Mouse (Mus musculus) heart, adult 9 months (tissue): ENCODE measurements at regions not wholly inside any gene's neighbourhood (a gene's known extent, or its start where the extent isn't known, plus 50 kb on each side); places are given as distances from the start of the nearest gene placed in this dataset.

Experiments used
- DNase-seq, 2 experiments: peaks; one replicate each; pipeline ENCODE4 v3.0.0; 2022; ENCODE audit warnings: low spot score in 2 of 2

- no peak for DNase-seq
These were observed 69.5 kb upstream of the Spaca7 start for GRCm38 (mm10) chr8:12503344-12503743.

DNA sequence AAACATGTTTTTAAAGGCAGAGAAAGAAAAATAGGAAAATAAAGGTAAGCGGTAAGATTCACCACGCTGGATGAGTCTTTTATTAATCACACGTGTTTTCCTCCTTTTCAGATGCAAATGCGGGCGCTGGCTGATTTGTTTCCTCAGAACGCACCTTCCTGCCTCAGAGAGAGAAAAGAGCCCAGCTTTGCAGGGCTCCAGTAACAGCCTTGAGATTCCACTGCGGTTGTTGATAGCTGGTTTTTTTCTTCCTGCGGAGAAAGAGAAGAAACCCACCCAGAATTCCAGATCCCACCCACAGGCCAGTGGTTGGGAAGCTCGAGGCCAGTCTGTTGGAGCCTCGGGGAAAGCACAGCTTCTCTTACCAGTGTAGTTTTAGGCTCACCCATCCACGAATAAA, 68.6 kb upstream of the Spaca7 start:
- no peak for DNase-seq

GRCm38 (mm10) chr8:12504777-12505176, 68.1 kb upstream of the Spaca7 start:
- no peak for DNase-seq

DNA sequence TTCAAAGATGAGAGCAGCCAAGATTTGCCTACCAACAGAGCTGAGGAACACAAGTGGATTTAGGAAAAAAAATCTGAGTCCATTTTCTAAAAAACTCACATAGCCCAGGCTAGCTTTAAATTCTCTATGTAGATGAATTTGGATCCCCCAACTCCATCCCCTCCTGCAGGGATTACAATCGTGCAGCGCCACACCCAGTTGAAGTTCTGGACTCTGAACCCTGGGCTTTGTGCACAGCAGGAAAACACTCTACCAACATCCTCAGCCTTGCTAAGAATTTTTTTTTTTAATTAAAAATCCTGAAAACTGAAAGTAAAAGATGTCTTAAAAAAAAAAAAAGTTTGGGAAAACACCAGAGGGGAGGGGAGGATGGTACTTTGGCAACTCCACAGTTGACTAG, 62.6 kb upstream of the Spaca7 start:
- no peak for DNase-seq

DNA sequence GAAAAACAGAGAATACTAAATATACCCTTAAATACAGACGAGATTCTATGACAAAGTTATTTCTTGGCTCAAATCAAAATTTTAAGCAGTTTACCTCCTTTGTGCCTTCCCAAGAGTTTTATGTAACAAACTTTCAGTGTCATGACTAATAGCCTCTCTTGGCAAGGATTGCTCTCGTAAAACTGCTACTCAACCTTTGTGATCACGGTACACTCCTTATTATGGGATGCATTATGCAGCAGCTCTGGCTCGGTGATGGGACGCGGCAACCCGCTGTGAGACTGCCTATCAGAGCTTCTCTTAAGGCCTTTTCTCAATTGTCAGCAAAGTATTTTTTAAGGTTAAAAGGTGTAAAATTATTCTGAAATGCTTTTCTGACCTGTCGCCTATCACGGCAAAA, 59.8 kb upstream of the Spaca7 start:
- DNase-seq, result no peak

- no peak for DNase-seq
These were observed 58.7 kb upstream of the Spaca7 start for GRCm38 (mm10) chr8:12514138-12514537.

DNA sequence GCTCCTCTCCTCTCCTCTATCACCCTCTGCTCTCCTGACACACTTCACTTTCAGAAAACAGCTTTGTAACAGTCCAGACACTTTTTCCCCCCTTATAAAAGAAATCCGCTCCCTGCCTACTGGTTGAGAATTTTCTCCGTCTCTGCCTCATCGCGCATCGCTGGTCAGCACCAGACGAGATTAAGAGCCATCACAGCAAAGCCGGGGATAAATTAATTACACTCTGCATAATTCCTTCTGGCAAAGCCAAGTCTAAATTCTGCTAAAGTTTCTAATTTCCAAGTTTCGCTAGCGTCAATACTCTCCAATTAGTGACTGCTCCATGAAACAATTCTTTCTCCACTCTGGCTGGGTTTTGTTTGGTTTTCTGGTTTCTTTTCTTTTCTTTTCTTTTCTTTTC, 51.2 kb upstream of the Spaca7 start:
- no peak for DNase-seq
